Mouse (Mus musculus) forebrain, embryonic 10.5 days (tissue): Measurements from ENCODE around the gene Tmem223. TPM values are rescaled to one million over a fixed set of nuclear protein-coding genes. Genes with fewer than 3 reads are reported as not detected.
A peak's percentile ranks its signal among the peaks of the same experiment; 100 is the strongest.

ENCODE experiments used
- DNase-seq: peaks from one replicate; pipeline ENCODE4 v3.0.0-alpha.2; 2017; ENCODE audit warnings: low spot score; ENCODE audit errors: extremely low spot score
- H3K27ac ChIP-seq: fragments of 300-500 bp; sonication (generic); 2 replicates; pipeline ENCODE4 v1.5.1; 2016; ENCODE audit warnings: mild to moderate bottlenecking
- H3K27me3 ChIP-seq: fragments of 300-500 bp; sonication (generic); 2 replicates; pipeline ENCODE4 v1.6.1; 2016; ENCODE audit warnings: mild to moderate bottlenecking; ENCODE audit not compliant: poor library complexity, severe bottlenecking
- H3K36me3 ChIP-seq: fragments of 300-500 bp; sonication (generic); replicated peaks from 2 replicates; pipeline ENCODE4 v1.6.1; 2016; ENCODE audit warnings: mild to moderate bottlenecking, moderate library complexity
- H3K4me1 ChIP-seq: fragments of 300-500 bp; sonication (generic); 2 replicates; pipeline ENCODE4 v1.6.1; 2016
- H3K4me3 ChIP-seq: fragments of 300-500 bp; sonication (generic); 2 replicates; pipeline ENCODE4 v1.5.1; 2016; ENCODE audit warnings: mild to moderate bottlenecking, moderate library complexity
- H3K9me3 ChIP-seq: fragments of 300-500 bp; sonication (generic); 2 replicates; pipeline ENCODE4 v1.6.1; 2016; ENCODE audit warnings: mild to moderate bottlenecking, moderate library complexity
- WGBS: fragments of 180-500 bp; shearing (Covaris S2); methylation state at CpG from one replicate; pipeline ENCODE4 v1.1.7; 2016; 5-methylcytosine and 5-hydroxymethylcytosine counted together
- polyA plus RNA-seq: library from polyadenylated mRNA; unstranded; fragments of >200 nt; fragmentation: Nextera tagmentation; extraction: Ambion mirVana; gene quantifications from 2 replicates; pipeline ENCODE4 v1.2.1, GENCODE M21; 2016

Tmem223 gene
- polyA plus RNA-seq, 1 experiment from 2014 or later: 170 TPM

- 77% methylated on average over 3 of the region's 3 CpGs for WGBS
- no peaks in the 10 kb centered on the region for H3K27me3 ChIP-seq
- peaks cover 17% of the 10 kb centered on the region for H3K4me1 ChIP-seq
- H3K36me3 ChIP-seq: peaks cover 23% of the 10 kb centered on the region
- no peak overlapping the region; the same call in 1 of the 2 replicates for H3K4me3 ChIP-seq
- no peak overlapping the region for H3K27ac ChIP-seq
- H3K9me3 ChIP-seq: no peaks in the 10 kb centered on the region
- DNase-seq: no peak
Observed at GRCm38 (mm10) chr19:8734334-8734733, 36.5 kb upstream of the Tmem223 start.

GRCm38 (mm10) chr19:8735389-8736159 is 35.2 kb upstream of the Tmem223 start, which contains the start of gene Wdr74:
TSS of gene Wdr74 (plus strand) at chr19:8735827.
- H3K27ac ChIP-seq: peak within 1 kb of the TSS; percentile 88
- peak; percentile 90 for DNase-seq
- H3K4me3 ChIP-seq: peak within 1 kb of the TSS; percentile 88
- peaks cover 24% of the 10 kb centered on the region for H3K4me1 ChIP-seq
- under 1% methylated on average over 32 of the region's 32 CpGs for WGBS
- H3K27me3 ChIP-seq: no peaks in the 10 kb centered on the region
- H3K9me3 ChIP-seq: no peaks in the 10 kb centered on the region
- H3K36me3 ChIP-seq: peaks cover 36% of the 10 kb centered on the region

GRCm38 (mm10) chr19:8736160-8736467 is 34.7 kb upstream of the Tmem223 start:
- H3K27ac ChIP-seq: peak overlapping the region; percentile 88
- peaks cover 41% of the 10 kb centered on the region for H3K36me3 ChIP-seq

GRCm38 (mm10) chr19:8738911-8739310 is 31.9 kb upstream of the Tmem223 start:
- Histone ChIP-seq H3K27ac (no peak overlapping the region), H3K9me3 (no peaks in the 10 kb centered on the region), H3K4me3 (no peak overlapping the region), H3K27me3 (no peaks in the 10 kb centered on the region), H3K36me3 (peaks cover 55% of the 10 kb centered on the region), H3K4me1 (peaks cover 44% of the 10 kb centered on the region)
- WGBS: 91% methylated on average over 7 of the region's 7 CpGs
- no peak for DNase-seq

More at GRCm38 (mm10) chr19:8736160-8736467, 34.7 kb upstream of the Tmem223 start:
- 3% methylated on average over 11 of the region's 11 CpGs for WGBS
- Histone ChIP-seq H3K9me3 (no peaks in the 10 kb centered on the region), H3K4me3 (peak overlapping the region; percentile 88), H3K4me1 (peaks cover 30% of the 10 kb centered on the region), H3K27me3 (no peaks in the 10 kb centered on the region)
- no peak for DNase-seq

- H3K9me3 ChIP-seq: no peaks in the 10 kb centered on the region
- H3K27ac ChIP-seq: no peak overlapping the region
- no peaks in the 10 kb centered on the region for H3K27me3 ChIP-seq
- DNase-seq: no peak
- H3K36me3 ChIP-seq: peaks cover 62% of the 10 kb centered on the region
- H3K4me3 ChIP-seq: no peak overlapping the region; the same call in 1 of the 2 replicates
- WGBS: 89% methylated on average over 6 of the region's 6 CpGs
- peaks cover 44% of the 10 kb centered on the region for H3K4me1 ChIP-seq
Observed at GRCm38 (mm10) chr19:8739646-8740045, 31.1 kb upstream of the Tmem223 start.

- DNase-seq: no peak
- peaks cover 38% of the 10 kb centered on the region for H3K4me1 ChIP-seq
- H3K36me3 ChIP-seq: peaks cover 72% of the 10 kb centered on the region
Observed at GRCm38 (mm10) chr19:8740603-8741002, 30.2 kb upstream of the Tmem223 start, which contains the start of gene 1700092M07Rik. TSS of gene 1700092M07Rik (plus strand) at chr19:8740718.

GRCm38 (mm10) chr19:8741243-8741869 is 29.4 kb upstream of the Tmem223 start, which contains the start of gene Stx5a:
TSS of gene Stx5a (plus strand) at chr19:8741413.
- under 1% methylated on average over 36 of the region's 36 CpGs for WGBS
- no peaks in the 10 kb centered on the region for H3K9me3 ChIP-seq
- peak; percentile 95 for DNase-seq
- H3K4me3 ChIP-seq: peak within 1 kb of the TSS; percentile 82
- H3K4me1 ChIP-seq: peaks cover 38% of the 10 kb centered on the region
- H3K27me3 ChIP-seq: no peaks in the 10 kb centered on the region
- H3K27ac ChIP-seq: peak within 1 kb of the TSS; percentile 89
- H3K36me3 ChIP-seq: peaks cover 79% of the 10 kb centered on the region

More at GRCm38 (mm10) chr19:8740603-8741002, 30.2 kb upstream of the Tmem223 start, which contains the start of gene 1700092M07Rik:
- Histone ChIP-seq H3K27me3 (no peaks in the 10 kb centered on the region), H3K9me3 (no peaks in the 10 kb centered on the region), H3K4me3 (peak within 1 kb of the TSS; percentile 82), H3K27ac (peak within 1 kb of the TSS; percentile 89)
- WGBS: 73% methylated on average over 14 of the region's 14 CpGs

GRCm38 (mm10) chr19:8742176-8742575 is 28.6 kb upstream of the Tmem223 start:
- peaks cover 86% of the 10 kb centered on the region for H3K36me3 ChIP-seq
- H3K4me1 ChIP-seq: peaks cover 31% of the 10 kb centered on the region
- peak overlapping the region; percentile 82 for H3K4me3 ChIP-seq
- H3K27ac ChIP-seq: peak overlapping the region; percentile 89
- DNase-seq: no peak
- WGBS: 23% methylated on average over 14 of the region's 14 CpGs
- no peaks in the 10 kb centered on the region for H3K27me3 ChIP-seq
- H3K9me3 ChIP-seq: no peaks in the 10 kb centered on the region

- no peak for DNase-seq
Observed at GRCm38 (mm10) chr19:8745382-8745781, 25.4 kb upstream of the Tmem223 start.

GRCm38 (mm10) chr19:8747368-8747767 is 23.4 kb upstream of the Tmem223 start:
- H3K9me3 ChIP-seq: no peaks in the 10 kb centered on the region
- 75% methylated on average over 2 of the region's 2 CpGs for WGBS
- no peak overlapping the region for H3K27ac ChIP-seq
- H3K4me3 ChIP-seq: no peak overlapping the region
- H3K27me3 ChIP-seq: no peaks in the 10 kb centered on the region
- DNase-seq: no peak
- peaks cover 9% of the 10 kb centered on the region for H3K4me1 ChIP-seq
- H3K36me3 ChIP-seq: peaks cover 96% of the 10 kb centered on the region

More at GRCm38 (mm10) chr19:8745382-8745781, 25.4 kb upstream of the Tmem223 start:
- Histone ChIP-seq H3K4me1 (peaks cover 22% of the 10 kb centered on the region), H3K36me3 (peaks cover 86% of the 10 kb centered on the region), H3K4me3 (no peak overlapping the region), H3K9me3 (no peaks in the 10 kb centered on the region), H3K27me3 (no peaks in the 10 kb centered on the region), H3K27ac (no peak overlapping the region)
- 91% methylated on average over 1 of the region's 1 CpGs for WGBS

- Histone ChIP-seq H3K4me3 (peak overlapping the region; percentile 99), H3K27me3 (no peaks in the 10 kb centered on the region), H3K9me3 (no peaks in the 10 kb centered on the region), H3K4me1 (peaks cover 31% of the 10 kb centered on the region), H3K36me3 (peaks cover 61% of the 10 kb centered on the region), H3K27ac (no peak overlapping the region)
- DNase-seq: no peak
- 93% methylated on average over 3 of the region's 3 CpGs for WGBS
Observed at GRCm38 (mm10) chr19:8755652-8756051, 15.1 kb upstream of the Tmem223 start.

GRCm38 (mm10) chr19:8756635-8757387 is 14.0 kb upstream of the Tmem223 start, which contains the start of gene Nxf1:
TSS of gene Nxf1 (plus strand) at chr19:8757073.
- H3K36me3 ChIP-seq: peaks cover 62% of the 10 kb centered on the region
- no peaks in the 10 kb centered on the region for H3K9me3 ChIP-seq
- peak within 1 kb of the TSS; percentile 99 for H3K4me3 ChIP-seq
- 1% methylated on average over 75 of the region's 75 CpGs for WGBS
- peak; percentile 90 for DNase-seq
- peak within 1 kb of the TSS; percentile 95 for H3K27ac ChIP-seq
- no peaks in the 10 kb centered on the region for H3K27me3 ChIP-seq
- peaks cover 31% of the 10 kb centered on the region for H3K4me1 ChIP-seq
